Mouse (Mus musculus): ENCODE results near the gene Pknox2.

DNA sequence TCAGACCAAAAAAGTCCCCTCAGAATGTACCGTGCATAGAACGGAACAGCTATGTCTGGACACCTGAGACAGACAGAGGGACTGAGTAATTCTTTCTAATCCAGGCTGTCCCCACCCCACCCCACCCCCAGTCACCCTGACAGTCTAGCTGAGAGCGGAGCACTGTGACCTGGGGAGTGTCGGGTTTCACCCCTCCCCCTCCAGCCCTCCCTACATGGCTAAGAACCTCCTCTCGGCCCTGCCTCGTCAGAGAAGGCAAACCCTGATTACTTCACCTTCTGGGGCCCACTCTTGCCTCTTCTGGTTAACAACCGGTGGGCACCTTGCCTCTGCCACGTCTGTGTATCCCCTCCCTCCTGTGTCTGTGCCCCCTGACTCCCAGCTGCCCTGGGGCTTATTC lies 7.7 kb downstream of the Pknox2 start:
- no peak for TF ChIP-seq CTCF (IDR thresholded peaks at IDR 0.05; ENCODE audit: low read depth, low read length)
- TF ChIP-seq POLR2A (IDR thresholded peaks at IDR 0.05; ENCODE audit: borderline replicate concordance, low read depth, low read length), result no peak

Data from bone marrow macrophage, adult 2 months (primary cell).